Mouse (Mus musculus) kidney, adult 9 months (tissue): ENCODE measurements around the gene Myocos.
A peak's percentile ranks its signal among the peaks of the same experiment; 100 is the strongest.

Source experiments
- DNase-seq: peaks from one replicate; pipeline ENCODE4 v3.0.0; 2022

Gene Myocos

GRCm38 (mm10) chr1:162611191-162611590 is 46.8 kb downstream of the Myocos start:
- DNase-seq: peak; percentile 11

DNA sequence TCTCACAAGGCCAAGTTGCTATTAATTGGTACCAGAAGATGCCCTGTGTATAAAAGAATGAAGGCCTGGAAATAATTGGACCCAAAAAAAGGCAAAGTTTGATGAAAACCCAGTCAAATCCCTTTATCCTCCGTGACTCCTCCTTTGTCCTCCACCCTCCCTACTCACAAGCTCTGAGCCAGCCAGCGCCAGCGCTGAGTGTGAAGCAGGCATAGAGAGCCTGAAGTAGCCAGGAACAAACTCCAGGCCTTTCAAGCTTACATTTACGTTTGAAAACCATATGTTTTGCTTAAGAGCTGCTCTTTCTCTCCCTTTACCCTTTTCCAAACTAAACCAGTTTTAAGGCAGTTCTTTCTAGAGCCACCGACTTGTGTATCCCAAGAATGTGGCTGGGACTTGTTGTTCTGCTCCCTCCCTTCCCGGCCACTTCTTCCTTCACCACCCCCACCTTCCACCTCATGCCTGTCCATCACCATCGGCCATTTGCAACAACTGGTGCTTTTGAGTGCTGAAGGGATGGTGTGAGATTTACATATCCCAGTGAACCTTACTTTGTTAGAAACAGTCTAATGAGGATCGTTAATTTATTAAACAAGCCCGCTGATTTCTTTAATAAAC is 48.3 kb downstream of the Myocos start:
- DNase-seq: no peak

DNA sequence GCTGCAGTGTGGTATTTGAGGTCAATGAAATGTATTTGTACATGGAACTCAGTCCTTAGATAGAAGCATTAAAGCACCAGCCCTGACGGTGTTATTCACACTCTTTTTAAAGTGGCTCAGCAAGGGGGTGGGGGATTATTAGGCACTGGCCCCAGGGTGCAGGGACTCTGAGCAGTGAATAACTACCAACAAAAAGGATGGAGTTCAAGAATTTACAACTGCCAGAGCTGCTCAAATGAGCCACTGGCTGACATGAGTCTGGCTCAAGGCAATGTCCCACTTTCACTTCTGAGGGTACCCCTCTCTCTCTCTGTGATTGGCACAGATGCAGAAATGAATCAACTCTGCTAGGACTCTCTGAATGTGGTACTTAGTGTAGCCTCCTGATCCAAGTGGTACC is 49.9 kb downstream of the Myocos start:
- DNase-seq: no peak

DNA sequence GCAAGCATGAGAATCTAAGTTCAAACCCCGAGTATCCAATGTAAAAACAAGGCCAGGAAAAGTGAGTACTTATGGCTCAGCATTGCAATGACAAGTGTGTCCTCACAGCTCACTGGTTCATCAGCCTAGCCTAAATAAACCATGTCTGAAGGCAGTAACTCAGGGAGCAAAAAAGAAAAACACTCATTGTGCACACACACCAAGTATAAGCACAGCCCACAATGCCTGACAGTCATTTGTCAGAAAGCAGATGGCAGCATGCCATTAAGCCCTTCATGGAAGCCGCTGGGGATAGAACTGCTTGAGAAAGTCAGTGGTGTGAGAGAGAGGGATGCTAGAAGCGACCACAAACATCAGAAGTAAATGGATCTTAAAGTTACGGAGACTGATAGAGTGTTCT is 56.7 kb downstream of the Myocos start:
- DNase-seq: no peak

GRCm38 (mm10) chr1:162599617-162600016 is 58.4 kb downstream of the Myocos start:
- no peak for DNase-seq

DNA sequence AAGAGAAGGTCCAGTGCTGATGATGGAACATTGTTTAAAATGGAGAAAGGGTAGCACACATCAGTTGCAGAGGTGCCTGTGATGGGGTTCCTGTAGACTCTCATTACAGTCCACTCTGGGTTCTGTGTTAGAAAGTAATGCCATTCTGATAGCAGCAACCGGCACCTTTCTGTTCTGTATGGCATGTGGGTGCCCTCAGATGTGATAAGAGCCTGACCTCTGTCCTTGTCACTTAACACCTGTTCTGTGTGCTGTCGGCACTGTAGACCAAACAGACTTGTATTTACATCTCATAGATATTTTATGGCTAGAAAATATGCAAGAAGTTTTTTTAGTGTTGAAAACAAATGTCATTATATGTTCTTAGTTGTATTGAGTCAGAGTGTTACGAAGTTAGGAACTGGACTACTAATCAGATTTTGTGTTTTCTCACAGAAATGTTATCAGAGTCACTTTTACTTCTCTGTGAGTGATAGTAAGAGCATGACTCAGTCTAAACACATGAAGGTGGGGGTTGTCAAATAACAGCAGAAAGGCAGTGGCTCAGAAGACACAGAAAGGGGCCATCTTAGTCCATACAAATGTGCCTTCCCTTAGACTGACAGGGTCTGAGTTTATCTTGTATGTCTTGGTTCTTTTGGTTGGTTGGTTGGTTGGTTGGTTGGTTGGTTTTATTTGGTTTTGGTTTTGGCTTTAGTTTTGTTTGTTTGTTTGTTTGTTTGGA is 60.5 kb downstream of the Myocos start:
- no peak for DNase-seq
